Mouse (Mus musculus): ENCODE measurements around the gene Nlrp14. TPM values are rescaled to one million over a fixed set of nuclear protein-coding genes. Genes with fewer than 3 reads are reported as not detected.
"Not testable (repeated sequence)": the region's sequence is repeated elsewhere in the genome, so short reads cannot be mapped to it uniquely, and the experiment has no call there.

The Nlrp14 gene
- polyA plus RNA-seq (2015; fragmentation: Nextera tagmentation; extraction: Ambion mirVana): not detected in 2 replicates

DNA sequence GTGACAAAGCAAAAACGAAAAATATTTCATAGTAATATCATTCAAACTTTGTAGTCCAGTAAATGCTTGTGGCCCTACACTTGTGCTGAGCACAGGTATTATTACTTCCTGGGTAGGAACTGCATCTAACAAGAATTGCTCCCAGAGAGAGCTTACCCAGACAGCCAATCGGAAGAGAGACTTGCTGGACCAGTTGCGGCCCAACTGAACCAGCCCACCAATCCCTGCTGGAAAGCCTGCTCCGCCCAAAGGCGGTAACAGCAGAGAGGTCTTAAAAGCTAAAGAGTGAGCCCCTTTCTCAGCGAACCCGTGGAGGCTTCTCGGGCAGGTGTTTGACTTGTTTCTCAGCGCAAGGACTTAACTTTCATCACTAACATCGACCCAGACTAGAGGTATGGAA is at the start of gene Nlrp14:
Nlrp14 (plus strand) TSS at position 301 of the 400 bp plus-strand sequence.
- 80% methylated on average over 10 of the region's 10 CpGs for WGBS
- Histone ChIP-seq H3K27ac (no peak within 1 kb of the TSS), H3K9ac (no peak within 1 kb of the TSS), H3K4me2 (no peak within 1 kb of the TSS), H3K4me3 (replicated peaks) (no peak within 1 kb of the TSS), H3K9me3 (no peaks in the 10 kb centered on the region), H3K36me3 (no peaks in the 10 kb centered on the region), H3K4me1 (no peaks in the 10 kb centered on the region), H3K27me3 (replicated peaks) (no peaks in the 10 kb centered on the region)
- ATAC-seq (ENCODE audit: insufficient read depth, low FRiP score, low read depth): no peak

DNA sequence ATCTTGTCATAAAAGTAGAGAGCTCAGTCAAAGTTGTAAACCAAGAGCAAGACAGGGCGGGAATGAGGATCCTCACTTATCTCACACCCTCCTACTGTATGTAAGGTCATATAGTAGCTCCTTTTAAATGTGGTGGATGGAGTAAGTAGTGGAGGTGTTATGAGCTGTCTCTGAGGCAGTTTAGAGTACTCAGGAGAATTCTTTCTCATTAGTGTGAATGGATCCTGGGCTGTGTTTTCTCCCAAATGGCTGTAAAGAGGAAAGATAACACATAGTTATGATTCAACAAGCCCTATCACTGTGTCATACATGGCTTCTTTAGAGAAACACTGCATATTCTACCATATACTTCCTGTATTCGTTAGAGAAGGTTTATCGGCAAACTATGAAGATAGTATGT is 35.8 kb upstream of the Nlrp14 start, which contains the start of gene Olfr715:
Olfr715 (minus strand) TSS at position 101 of the 400 bp plus-strand sequence.
- H3K27me3 ChIP-seq (replicated peaks); H3K27ac ChIP-seq; H3K9ac ChIP-seq; H3K4me2 ChIP-seq; H3K9me3 ChIP-seq; H3K4me1 ChIP-seq; ATAC-seq (ENCODE audit: insufficient read depth, low FRiP score, low read depth); H3K4me3 ChIP-seq (replicated peaks); H3K36me3 ChIP-seq: not testable (repeated sequence)
- WGBS: 79% methylated on average over 3 of the region's 3 CpGs

DNA sequence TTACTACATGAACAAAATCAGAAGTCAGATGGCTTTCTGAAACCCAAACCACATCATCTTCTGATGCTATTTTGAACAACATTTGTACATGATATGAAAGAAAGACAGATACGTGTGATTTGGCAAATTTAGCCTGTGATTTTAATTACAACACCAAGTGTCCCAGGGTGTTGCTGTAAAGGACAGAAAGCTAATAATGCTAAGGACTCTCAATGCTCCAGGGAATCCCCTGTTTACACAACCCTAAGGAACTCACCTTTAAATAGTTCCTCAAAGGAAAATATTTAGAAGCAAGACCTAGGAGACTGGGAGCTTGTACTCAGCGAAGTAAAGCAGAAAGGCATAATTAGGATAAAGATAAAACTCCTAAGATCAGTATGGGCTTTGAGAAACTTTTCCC is 28.8 kb upstream of the Nlrp14 start, which contains the start of gene Olfr716:
Olfr716 (plus strand) TSS at position 301 of the 400 bp plus-strand sequence.
- 59% methylated on average over 2 of the region's 2 CpGs for WGBS

DNA sequence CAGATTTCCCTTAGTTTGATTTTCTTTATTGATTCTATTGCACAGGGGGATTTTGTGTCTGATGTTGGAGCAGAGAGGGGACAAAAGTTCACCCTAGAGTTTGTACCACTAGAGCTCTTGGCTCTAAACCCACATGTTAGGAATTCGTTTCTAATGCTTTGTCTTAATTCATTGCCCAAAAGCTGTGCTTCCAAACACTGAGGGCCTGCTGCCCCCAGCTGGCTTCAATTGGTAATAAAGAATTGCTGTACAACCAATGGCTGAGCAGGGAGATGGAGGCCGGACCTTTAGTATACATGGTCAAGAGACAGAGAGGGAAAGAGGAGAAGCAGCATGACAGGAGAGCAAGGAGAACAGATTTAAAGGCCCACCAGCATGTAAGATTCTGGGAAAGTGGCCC is 13.6 kb downstream of the Nlrp14 start:
- no peaks in the 10 kb centered on the region for H3K27me3 ChIP-seq (replicated peaks)
- WGBS: 33% methylated on average over 2 of the region's 2 CpGs
- no peak overlapping the region for H3K27ac ChIP-seq
- H3K4me2 ChIP-seq: no peak overlapping the region
- H3K4me3 ChIP-seq (replicated peaks): no peak overlapping the region
- H3K4me1 ChIP-seq: no peaks in the 10 kb centered on the region
- ATAC-seq (ENCODE audit: insufficient read depth, low FRiP score, low read depth): no peak
- no peak overlapping the region for H3K9ac ChIP-seq
- H3K9me3 ChIP-seq: no peaks in the 10 kb centered on the region
- H3K36me3 ChIP-seq: no peaks in the 10 kb centered on the region

More for the DNA sequence above, 28.8 kb upstream of the Nlrp14 start, which contains the start of gene Olfr716:
- not testable (repeated sequence) for H3K9ac ChIP-seq; ATAC-seq (ENCODE audit: insufficient read depth, low FRiP score, low read depth); H3K27me3 ChIP-seq (replicated peaks); H3K4me1 ChIP-seq; H3K9me3 ChIP-seq; H3K4me3 ChIP-seq (replicated peaks); H3K27ac ChIP-seq; H3K36me3 ChIP-seq; H3K4me2 ChIP-seq

DNA sequence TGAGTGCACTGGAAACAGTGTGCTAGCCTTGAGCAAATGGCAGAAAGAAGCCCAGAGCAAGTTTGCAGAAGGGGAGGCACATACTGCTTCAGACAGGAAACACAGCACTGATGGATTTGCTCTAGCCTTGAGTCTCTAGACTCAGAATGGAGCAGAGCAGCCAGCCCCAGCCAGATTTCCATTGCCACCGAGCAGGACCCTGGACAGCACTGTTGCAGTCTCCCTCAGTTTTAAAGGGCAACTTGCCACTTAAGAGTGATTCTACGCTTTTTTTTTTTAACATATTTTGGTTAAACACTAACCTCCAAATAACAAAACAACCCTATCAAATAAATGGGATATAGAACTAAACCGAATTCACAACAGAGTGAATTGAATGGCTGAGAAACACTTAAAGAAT is 35.0 kb downstream of the Nlrp14 start:
- no peak overlapping the region for H3K27ac ChIP-seq

DNA sequence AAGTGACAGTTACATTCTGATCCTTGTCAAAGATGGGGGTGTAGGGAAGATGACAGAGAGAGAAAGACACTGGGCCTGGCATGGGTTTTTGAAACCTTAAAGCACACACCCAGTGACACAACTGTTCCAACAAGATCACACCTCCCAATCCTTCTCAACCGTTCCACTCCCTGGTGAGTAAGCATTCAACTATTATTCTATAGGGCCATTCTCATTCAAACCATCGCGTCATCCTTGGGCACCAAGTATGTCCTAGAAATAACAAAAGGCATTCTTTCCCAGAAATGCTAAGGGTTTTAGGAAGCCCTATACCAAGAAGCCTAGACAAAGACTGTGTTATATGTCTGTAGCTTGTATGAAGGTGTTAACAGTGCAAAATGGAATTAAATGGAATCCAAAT is 41.1 kb downstream of the Nlrp14 start:
- 89% methylated on average over 3 of the region's 3 CpGs for WGBS
- Histone ChIP-seq H3K4me3 (replicated peaks) (no peak overlapping the region), H3K4me1 (0 out of 2 replicates have a peak, but pooled peaks cover 3% of the 10 kb centered on the region), H3K27ac (no peak overlapping the region), H3K27me3 (replicated peaks) (peaks cover 27% of the 10 kb centered on the region), H3K36me3 (no peaks in the 10 kb centered on the region), H3K9ac (no peak overlapping the region), H3K9me3 (no peaks in the 10 kb centered on the region; the same call in 1 of the 2 replicates), H3K4me2 (no peak overlapping the region)
- ATAC-seq (ENCODE audit: insufficient read depth, low FRiP score, low read depth): no peak

More for the DNA sequence above, 35.0 kb downstream of the Nlrp14 start:
- WGBS: 44% methylated on average over 3 of the region's 3 CpGs
- Histone ChIP-seq H3K4me1 (no peaks in the 10 kb centered on the region), H3K9ac (no peak overlapping the region), H3K27me3 (replicated peaks) (no peaks in the 10 kb centered on the region), H3K36me3 (no peaks in the 10 kb centered on the region), H3K9me3 (no peaks in the 10 kb centered on the region), H3K4me3 (replicated peaks) (no peak overlapping the region), H3K4me2 (no peak overlapping the region)
- ATAC-seq (ENCODE audit: insufficient read depth, low FRiP score, low read depth): no peak

DNA sequence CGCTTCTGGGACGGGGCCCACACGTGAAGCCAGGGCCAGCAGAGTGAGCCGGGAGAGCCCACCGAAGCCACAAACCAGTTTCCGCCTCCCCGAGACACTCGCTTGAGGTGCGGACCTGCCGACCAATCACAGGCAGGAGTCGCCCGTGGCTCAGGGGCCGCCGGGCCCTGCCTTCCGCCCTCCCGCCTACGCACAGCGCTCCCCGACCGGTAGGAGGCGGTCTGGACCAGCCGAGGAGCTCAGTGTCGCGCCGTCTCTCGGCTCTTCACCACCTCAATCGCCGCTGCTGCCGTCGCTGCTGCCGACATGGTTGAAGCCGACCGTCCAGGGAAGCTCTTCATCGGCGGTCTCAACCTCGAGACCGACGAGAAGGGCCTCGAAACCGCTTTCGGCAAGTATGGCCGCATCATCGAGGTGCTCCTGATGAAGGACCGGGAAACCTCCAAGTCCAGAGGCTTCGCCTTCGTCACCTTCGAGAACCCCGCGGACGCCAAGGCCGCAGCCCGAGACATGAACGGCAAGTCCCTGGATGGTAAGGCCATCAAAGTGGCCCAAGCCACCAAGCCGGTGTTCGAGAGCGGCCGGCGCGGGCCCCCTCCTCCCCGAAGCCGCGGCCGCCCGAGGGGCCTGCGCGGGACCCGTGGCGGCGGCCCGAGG is 42.5 kb downstream of the Nlrp14 start, which contains the start of gene Rbmxl2:
Rbmxl2 (plus strand) TSS at position 242 of the 657 bp plus-strand sequence.
- Histone ChIP-seq H3K9ac (no peak within 1 kb of the TSS), H3K36me3 (no peaks in the 10 kb centered on the region), H3K4me3 (replicated peaks) (peak within 1 kb of the TSS; percentile 16), H3K27ac (no peak within 1 kb of the TSS), H3K4me1 (0 out of 2 replicates have a peak, but pooled peaks cover 3% of the 10 kb centered on the region), H3K9me3 (no peaks in the 10 kb centered on the region; the same call in 1 of the 2 replicates), H3K4me2 (peak within 1 kb of the TSS; percentile 22), H3K27me3 (replicated peaks) (peaks cover 27% of the 10 kb centered on the region)
- WGBS: 33% methylated on average over 69 of the region's 70 CpGs
- ATAC-seq (ENCODE audit: insufficient read depth, low FRiP score, low read depth): no peak

DNA sequence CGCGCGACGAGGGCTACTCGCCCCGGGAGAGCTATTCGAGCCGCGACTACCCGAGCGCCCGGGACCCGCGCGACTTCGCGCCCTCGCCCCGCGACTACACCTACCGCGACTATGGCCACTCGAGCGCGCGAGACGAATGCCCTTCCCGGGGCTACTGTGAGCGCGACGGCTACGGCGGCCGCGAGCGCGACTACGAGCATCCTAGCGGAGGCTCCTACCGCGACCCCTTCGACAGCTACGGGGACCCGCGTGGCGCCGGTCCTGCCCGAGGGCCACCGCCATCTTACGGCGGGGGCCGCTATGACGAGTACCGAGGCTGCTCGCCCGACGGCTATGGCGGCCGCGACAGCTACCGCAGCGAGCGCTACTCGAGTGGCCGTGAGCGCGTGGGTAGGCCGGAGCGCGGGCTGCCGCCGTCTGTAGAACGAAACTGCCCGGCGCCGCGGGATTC is 43.4 kb downstream of the Nlrp14 start:
- H3K9ac ChIP-seq: no peak overlapping the region
- peaks cover 27% of the 10 kb centered on the region for H3K27me3 ChIP-seq (replicated peaks)
- WGBS: 22% methylated on average over 75 of the region's 77 CpGs
- H3K4me2 ChIP-seq: peak overlapping the region; percentile 22
- peak overlapping the region; percentile 16 for H3K4me3 ChIP-seq (replicated peaks)
- H3K9me3 ChIP-seq: no peaks in the 10 kb centered on the region; the same call in 1 of the 2 replicates
- 0 out of 2 replicates have a peak, but pooled peaks cover 3% of the 10 kb centered on the region for H3K4me1 ChIP-seq
- no peaks in the 10 kb centered on the region for H3K36me3 ChIP-seq
- no peak for ATAC-seq (ENCODE audit: insufficient read depth, low FRiP score, low read depth)
- no peak overlapping the region for H3K27ac ChIP-seq

DNA sequence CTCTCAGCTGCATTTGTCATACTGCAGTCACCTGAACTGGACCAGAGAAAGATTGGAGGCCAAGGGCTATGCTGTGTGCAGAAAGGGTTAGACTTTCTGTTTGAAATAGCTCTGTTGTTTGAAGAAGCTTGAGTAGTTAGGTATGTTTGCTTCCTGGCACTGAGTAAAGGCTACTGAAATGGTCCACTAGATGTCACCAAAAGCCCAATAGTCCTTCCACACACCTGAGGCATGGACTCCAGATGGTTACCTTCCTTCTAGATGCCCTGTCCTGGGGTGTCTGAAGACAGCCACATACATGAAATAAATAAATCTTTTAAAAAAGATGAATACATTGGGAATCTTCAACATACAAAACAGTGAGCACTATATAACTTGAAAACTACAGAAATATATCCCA is 48.9 kb downstream of the Nlrp14 start:
- H3K27ac ChIP-seq: no peak overlapping the region
- no peak overlapping the region for H3K4me3 ChIP-seq (replicated peaks)
- H3K36me3 ChIP-seq: no peaks in the 10 kb centered on the region
- peaks cover 5% of the 10 kb centered on the region; the same call in 1 of the 2 replicates for H3K27me3 ChIP-seq (replicated peaks)
- ATAC-seq (ENCODE audit: insufficient read depth, low FRiP score, low read depth): peak; percentile 71; the same call in 1 of the 2 replicates
- no peaks in the 10 kb centered on the region for H3K9me3 ChIP-seq
- H3K4me1 ChIP-seq: no peaks in the 10 kb centered on the region
- H3K4me2 ChIP-seq: no peak overlapping the region
- H3K9ac ChIP-seq: no peak overlapping the region

DNA sequence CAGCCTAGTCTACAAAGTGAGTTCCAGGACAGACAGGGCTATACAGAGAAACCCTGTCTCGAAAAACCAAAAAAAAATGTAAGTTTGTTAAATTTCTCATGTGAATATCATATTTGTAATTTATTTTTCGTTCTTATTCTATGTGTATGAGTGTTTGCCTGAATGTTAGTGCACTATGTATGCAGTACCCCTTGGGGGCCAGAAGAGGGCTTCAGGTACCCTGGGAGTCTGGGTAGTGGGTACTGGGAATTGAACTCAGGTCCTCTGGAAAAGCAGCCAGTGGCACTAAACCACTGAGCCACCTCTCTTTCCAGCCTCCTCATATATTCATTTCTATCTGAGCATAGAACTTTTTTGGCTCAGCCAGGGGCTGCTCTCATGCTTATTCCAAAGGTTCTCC is 50.1 kb downstream of the Nlrp14 start:
- H3K4me3 ChIP-seq (replicated peaks): no peak overlapping the region
- H3K27me3 ChIP-seq (replicated peaks): no peaks in the 10 kb centered on the region
- no peaks in the 10 kb centered on the region for H3K4me1 ChIP-seq
- no peak overlapping the region for H3K4me2 ChIP-seq
- H3K9me3 ChIP-seq: no peaks in the 10 kb centered on the region
- WGBS: 73% methylated on average over 2 of the region's 2 CpGs
- ATAC-seq (ENCODE audit: insufficient read depth, low FRiP score, low read depth): no peak
- H3K36me3 ChIP-seq: no peaks in the 10 kb centered on the region
- H3K9ac ChIP-seq: no peak overlapping the region
- no peak overlapping the region for H3K27ac ChIP-seq

DNA sequence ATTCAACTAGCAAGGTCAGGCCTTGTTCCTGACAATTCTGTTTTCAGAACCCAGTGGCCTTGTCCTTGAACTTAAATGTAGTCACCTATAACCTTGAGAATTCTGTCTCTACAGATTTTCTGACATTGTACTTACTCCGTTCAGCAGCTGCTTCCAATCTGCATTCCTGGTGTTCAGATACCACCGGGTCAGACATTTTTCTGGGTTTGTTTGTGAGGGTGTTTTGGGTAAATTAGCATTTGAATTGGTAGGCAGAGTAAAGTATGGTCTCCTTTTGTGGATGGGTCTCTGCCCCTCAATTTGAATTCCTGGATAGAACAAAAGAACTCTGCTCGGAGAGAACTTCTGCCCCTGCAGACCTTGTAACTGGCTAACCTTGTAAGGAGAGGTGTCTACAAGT is 70.1 kb downstream of the Nlrp14 start:
- Histone ChIP-seq H3K36me3 (no peaks in the 10 kb centered on the region), H3K27me3 (replicated peaks) (no peaks in the 10 kb centered on the region), H3K9me3 (no peaks in the 10 kb centered on the region), H3K4me2 (no peak overlapping the region), H3K4me3 (replicated peaks) (no peak overlapping the region), H3K27ac (no peak overlapping the region), H3K9ac (no peak overlapping the region), H3K4me1 (no peaks in the 10 kb centered on the region)
- no peak for ATAC-seq (ENCODE audit: insufficient read depth, low FRiP score, low read depth)
- 52% methylated on average over 3 of the region's 3 CpGs for WGBS

DNA sequence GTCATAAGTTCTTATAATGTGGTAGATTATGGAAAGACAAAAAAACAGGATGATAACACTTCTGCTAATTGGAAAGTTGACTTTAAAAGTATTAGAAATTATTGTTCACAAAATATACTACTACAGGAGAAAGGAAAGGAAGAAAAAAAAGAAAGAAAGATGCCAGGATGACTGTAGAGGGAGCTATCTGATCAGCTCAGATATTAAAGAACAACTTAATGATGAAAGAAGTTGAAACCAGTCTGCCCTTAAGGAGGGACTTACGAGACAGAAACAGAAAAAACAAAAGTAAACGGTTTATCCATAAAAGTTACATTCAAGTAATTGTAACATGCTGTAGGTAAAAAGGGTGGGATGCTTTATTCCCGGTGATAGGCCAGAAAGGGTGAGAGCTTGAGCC is 70.7 kb downstream of the Nlrp14 start:
- no peak for ATAC-seq (ENCODE audit: insufficient read depth, low FRiP score, low read depth)
- H3K36me3 ChIP-seq: no peaks in the 10 kb centered on the region
- H3K4me3 ChIP-seq (replicated peaks): no peak overlapping the region
- no peak overlapping the region for H3K4me2 ChIP-seq
- no peak overlapping the region for H3K9ac ChIP-seq
- WGBS: 64% methylated on average over 3 of the region's 3 CpGs
- no peak overlapping the region for H3K27ac ChIP-seq
- H3K27me3 ChIP-seq (replicated peaks): no peaks in the 10 kb centered on the region
- H3K9me3 ChIP-seq: no peaks in the 10 kb centered on the region
- H3K4me1 ChIP-seq: no peaks in the 10 kb centered on the region

Data from stomach, embryonic 15.5 days (tissue).